Comparison of ENCODE assay signal across 13 mouse cellular contexts in genomic region chr9:61239328-61239727, GRCm38 (mm10).
"Had no signal": no experiment of that assay in that cellular context is flagged by ENCODE, and none has a peak within 500 bp of the region (broad histone marks: within the 10 kb centered on the region; RNA-seq: fewer than 3 reads in every experiment).

No protein-coding gene starts in this region.

- H3K9ac ChIP-seq: liver, embryonic 12.5 days; lung, embryonic 14.5 days; neural tube, embryonic 13.5 days had no signal

- DNase-seq: kidney, adult 18-20 months; kidney, postnatal 10 days; kidney, postnatal 4 days; left cerebral cortex, postnatal 4 days; lung, embryonic 14.5 days; lung, postnatal 10 days; lung, postnatal 4 days; spleen, adult 18-20 months; thymus, postnatal 36 days had no signal

- H3K4me2 ChIP-seq: liver, embryonic 12.5 days; lung, embryonic 14.5 days; neural tube, embryonic 13.5 days had no signal

- H3K9me3 ChIP-seq: liver, embryonic 12.5 days; megakaryocyte, embryonic 14.5 days; neural tube, embryonic 13.5 days had no signal

- H3K4me1 ChIP-seq: liver, embryonic 12.5 days; megakaryocyte, embryonic 14.5 days had no signal

- H3K36me3 ChIP-seq: liver, embryonic 12.5 days; neural tube, embryonic 13.5 days had no signal

- ATAC-seq: liver, embryonic 12.5 days had no signal

- H3K4me3 ChIP-seq: layer of hippocampus, adult 2 months; liver, embryonic 12.5 days; megakaryocyte, embryonic 14.5 days; neural tube, embryonic 13.5 days had no signal

- H3K27ac ChIP-seq: layer of hippocampus, adult 2 months; liver, embryonic 12.5 days; neural tube, embryonic 13.5 days had no signal
